Mouse (Mus musculus) monocyte, adult 5-6 weeks (primary cell): ENCODE measurements around the gene Mettl6. TPM values are rescaled to one million over a fixed set of nuclear protein-coding genes. Genes with fewer than 3 reads are reported as not detected.
"Not testable (repeated sequence)": the region's sequence is repeated elsewhere in the genome, so short reads cannot be mapped to it uniquely, and the experiment has no call there.

ENCODE experiments used
- ATAC-seq: fragments of 153-309, 156-312 bp; replicated peaks from 2 replicates; pipeline ENCODE4 v1.8.0; 2017; ENCODE audit warnings: mild to moderate bottlenecking; ENCODE audit not compliant: low TSS enrichment, insufficient number of reproducible peaks, severe bottlenecking, poor library complexity, low FRiP score
- total RNA-seq: library from RNA; stranded (forward); fragments of 200-1000, 200-491, 200-594 nt; gene quantifications from 3 replicates; pipeline ENCODE4 v1.2.3, GENCODE M21; 2017

Mettl6 gene
- total RNA-seq, 1 experiment from 2014 or later: 75.1 TPM

GRCm38 (mm10) chr14:31488055-31488454 is 6.8 kb downstream of the Mettl6 start:
- ATAC-seq: no peak

GRCm38 (mm10) chr14:31486465-31486864 is 8.4 kb downstream of the Mettl6 start:
- no peak for ATAC-seq

GRCm38 (mm10) chr14:31482417-31482816 is 12.4 kb downstream of the Mettl6 start:
- no peak for ATAC-seq

- no peak for ATAC-seq
Measured at GRCm38 (mm10) chr14:31473297-31473696, 21.5 kb downstream of the Mettl6 start.

GRCm38 (mm10) chr14:31472451-31473061 is 22.3 kb downstream of the Mettl6 start:
- ATAC-seq: no peak

GRCm38 (mm10) chr14:31469711-31470110 is 25.1 kb downstream of the Mettl6 start:
- no peak for ATAC-seq

- ATAC-seq: no peak
Measured at GRCm38 (mm10) chr14:31464176-31464575, 30.7 kb downstream of the Mettl6 start.

GRCm38 (mm10) chr14:31462886-31463285 is 32.0 kb downstream of the Mettl6 start:
- ATAC-seq: no peak

GRCm38 (mm10) chr14:31462226-31462625 is 32.6 kb downstream of the Mettl6 start:
- ATAC-seq: not testable (repeated sequence)

GRCm38 (mm10) chr14:31458006-31458405 is 36.8 kb downstream of the Mettl6 start:
- ATAC-seq: no peak

GRCm38 (mm10) chr14:31456064-31456721 is 38.6 kb downstream of the Mettl6 start:
- no peak for ATAC-seq

- no peak for ATAC-seq
Measured at GRCm38 (mm10) chr14:31454849-31455566, 39.8 kb downstream of the Mettl6 start.

- not testable (repeated sequence) for ATAC-seq
Measured at GRCm38 (mm10) chr14:31453946-31454345, 40.9 kb downstream of the Mettl6 start.

GRCm38 (mm10) chr14:31448994-31449393 is 45.8 kb downstream of the Mettl6 start:
- no peak for ATAC-seq

GRCm38 (mm10) chr14:31443616-31444015 is 51.2 kb downstream of the Mettl6 start:
- no peak for ATAC-seq

GRCm38 (mm10) chr14:31440725-31441124 is 54.1 kb downstream of the Mettl6 start:
- 0 out of 2 replicates have a peak, but pooled peaks have one; percentile 48 for ATAC-seq

- no peak for ATAC-seq
Measured at GRCm38 (mm10) chr14:31440230-31440629, 54.6 kb downstream of the Mettl6 start.

- ATAC-seq: no peak
Measured at GRCm38 (mm10) chr14:31439279-31439678, 55.6 kb downstream of the Mettl6 start.

- no peak for ATAC-seq
Measured at GRCm38 (mm10) chr14:31437826-31438529, 56.9 kb downstream of the Mettl6 start.
